Mouse (Mus musculus): Measurements from ENCODE around the gene Ebf1.
A peak's percentile ranks its signal among the peaks of the same experiment; 100 is the strongest.

Gene Ebf1

GRCm38 (mm10) chr11:45017493-45017892 lies 400.4 kb downstream of the Ebf1 start:
- no peak for DNase-seq (ENCODE audit: low spot score in 2 of 2)

- no peak for DNase-seq (ENCODE audit: low spot score in 2 of 2)
These were observed 408.9 kb downstream of the Ebf1 start for GRCm38 (mm10) chr11:45026012-45026411.

GRCm38 (mm10) chr11:45026674-45027073 lies 409.6 kb downstream of the Ebf1 start:
- DNase-seq (ENCODE audit: low spot score in 2 of 2), result peak in 1 of 2 experiments; percentile 22

GRCm38 (mm10) chr11:45027076-45027475 lies 410.0 kb downstream of the Ebf1 start:
- no peak for DNase-seq (ENCODE audit: low spot score in 2 of 2)

GRCm38 (mm10) chr11:45055744-45056610 lies 438.9 kb downstream of the Ebf1 start:
- peak in 1 of 2 experiments; percentile 19 for DNase-seq (ENCODE audit: low spot score in 2 of 2)
